Mouse (Mus musculus): ENCODE measurements around the gene Il34. TPM values are rescaled to one million over a fixed set of nuclear protein-coding genes. Genes with fewer than 3 reads are reported as not detected.

The Il34 gene
- total and polyA plus RNA-seq, 2 experiments from 2014 or later = 8.8 to 11.4 TPM

DNA sequence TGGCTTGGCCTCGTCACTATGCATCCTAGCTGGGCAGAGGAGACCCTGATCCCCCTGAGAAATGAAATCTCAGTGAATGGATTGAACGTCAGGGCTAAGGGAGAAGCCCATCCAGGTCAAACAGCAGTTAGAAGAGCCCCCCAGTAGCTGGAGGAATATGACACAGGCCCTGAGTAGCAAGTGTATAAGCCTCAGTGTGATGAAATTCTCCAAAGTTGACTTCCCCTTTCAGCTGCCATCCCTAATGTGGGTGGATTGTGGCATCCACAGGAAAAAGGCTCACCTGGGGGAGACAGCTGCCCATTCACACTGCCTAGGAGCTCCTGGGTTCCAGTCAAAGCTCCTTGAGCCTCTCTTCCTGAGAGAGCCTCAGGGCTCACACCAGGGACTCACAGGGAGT lies 20.4 kb downstream of the Il34 start:
- no peak overlapping the region for H3K9ac ChIP-seq (replicated peaks; ENCODE audit: low read length)
- no peaks in the 10 kb centered on the region for H3K9me3 ChIP-seq (ENCODE audit: low read length)
- ATAC-seq = no peak
- H3K27ac ChIP-seq = no peak overlapping the region
- 64% methylated on average over 2 of the region's 2 CpGs for WGBS
- no peaks in the 10 kb centered on the region for H3K27me3 ChIP-seq (ENCODE audit: insufficient read depth, low read length)
- H3K4me3 ChIP-seq (ENCODE audit: low read length) = no peak overlapping the region
- no peaks in the 10 kb centered on the region for H3K4me1 ChIP-seq (ENCODE audit: insufficient read depth, low read length)
- TF ChIP-seq CTCF (IDR thresholded peaks at IDR 0.05; ENCODE audit: low read depth) = no peak
- no peak for DNase-seq (ENCODE audit: low spot score)
- no peak overlapping the region for H3K4me2 ChIP-seq (ENCODE audit: low read depth, low read length)
- no peaks in the 10 kb centered on the region for H3K36me3 ChIP-seq (ENCODE audit: insufficient read depth, low read length)

DNA sequence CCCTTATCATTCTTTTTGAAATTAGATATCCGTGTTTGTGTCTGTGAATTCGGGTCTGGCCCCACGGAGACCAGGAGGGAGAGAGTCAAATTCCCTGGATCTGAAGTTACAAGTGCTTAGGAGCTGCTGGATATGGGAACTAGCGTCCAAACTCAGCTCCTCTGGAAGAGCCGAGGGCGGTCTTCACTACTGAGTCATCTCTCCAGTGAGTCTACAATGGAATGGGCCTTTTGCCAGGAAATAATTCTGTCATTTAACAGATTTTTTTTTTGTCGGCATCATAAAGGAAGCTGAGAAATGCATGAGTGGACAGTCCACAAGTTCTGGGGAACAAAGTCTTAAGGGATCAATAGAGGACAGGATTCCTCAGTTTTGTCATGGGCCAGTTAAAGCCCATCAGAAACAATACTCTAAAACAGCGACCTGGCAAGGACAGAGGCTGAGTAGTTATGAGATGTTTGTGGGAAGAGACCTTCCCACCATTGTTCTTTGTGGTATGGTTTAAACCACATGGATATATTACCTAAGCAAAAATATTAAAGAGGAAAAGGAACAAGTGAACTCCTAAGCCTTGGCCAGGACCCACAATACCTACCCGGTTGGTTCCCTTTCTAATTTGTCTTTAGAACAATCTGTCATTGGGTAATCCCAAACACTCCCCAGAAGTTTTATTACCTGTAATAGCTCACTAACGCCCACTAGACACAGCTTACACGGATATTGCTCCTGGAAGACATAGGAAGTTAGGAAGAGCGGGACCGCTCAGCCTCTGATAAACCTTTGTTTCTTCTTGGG lies 25.6 kb downstream of the Il34 start:
- DNase-seq (ENCODE audit: low spot score) (no peak), ATAC-seq (no peak)
- H3K4me1 ChIP-seq (ENCODE audit: insufficient read depth, low read length) = no peaks in the 10 kb centered on the region
- no peak overlapping the region for H3K4me3 ChIP-seq (ENCODE audit: low read length)
- H3K4me2 ChIP-seq (ENCODE audit: low read depth, low read length) = no peak overlapping the region
- no peaks in the 10 kb centered on the region for H3K27me3 ChIP-seq (ENCODE audit: insufficient read depth, low read length)
- WGBS = 79% methylated on average over 13 of the region's 13 CpGs
- H3K27ac ChIP-seq = no peak overlapping the region
- no peak for TF ChIP-seq CTCF (IDR thresholded peaks at IDR 0.05; ENCODE audit: low read depth)
- no peaks in the 10 kb centered on the region for H3K9me3 ChIP-seq (ENCODE audit: low read length)
- H3K9ac ChIP-seq (replicated peaks; ENCODE audit: low read length) = no peak overlapping the region
- H3K36me3 ChIP-seq (ENCODE audit: insufficient read depth, low read length) = no peaks in the 10 kb centered on the region

DNA sequence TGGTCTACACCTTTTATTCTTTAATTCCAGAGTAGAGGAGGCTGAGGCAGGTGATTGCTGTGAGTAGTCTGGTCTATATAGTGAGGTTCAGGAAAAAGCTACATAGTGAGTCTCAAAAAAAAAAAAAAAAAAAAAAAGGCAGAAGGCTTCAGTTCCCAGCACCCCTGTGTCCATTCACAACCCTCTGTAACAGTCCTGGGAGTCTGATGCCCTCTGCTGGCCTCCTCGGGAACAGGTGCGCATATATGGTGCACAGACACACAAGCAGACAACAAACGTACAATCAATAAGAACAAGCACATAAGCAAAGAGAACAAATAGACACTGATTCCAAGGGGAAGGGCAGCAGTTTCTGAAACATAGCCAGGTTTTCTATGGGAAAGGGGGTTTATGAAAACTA lies 29.4 kb downstream of the Il34 start:
- no peak overlapping the region for H3K4me3 ChIP-seq (ENCODE audit: low read length)
- ATAC-seq (no peak), DNase-seq (ENCODE audit: low spot score) (no peak)
- WGBS = 97% methylated on average over 3 of the region's 3 CpGs
- H3K27me3 ChIP-seq (ENCODE audit: insufficient read depth, low read length) = no peaks in the 10 kb centered on the region
- no peak overlapping the region for H3K9ac ChIP-seq (replicated peaks; ENCODE audit: low read length)
- H3K27ac ChIP-seq = no peak overlapping the region
- H3K4me2 ChIP-seq (ENCODE audit: low read depth, low read length) = no peak overlapping the region
- 0 out of 2 replicates have a peak, but pooled peaks have one; percentile 8 for TF ChIP-seq CTCF (IDR thresholded peaks at IDR 0.05; ENCODE audit: low read depth)
- H3K9me3 ChIP-seq (ENCODE audit: low read length) = no peaks in the 10 kb centered on the region
- H3K36me3 ChIP-seq (ENCODE audit: insufficient read depth, low read length) = no peaks in the 10 kb centered on the region
- no peaks in the 10 kb centered on the region for H3K4me1 ChIP-seq (ENCODE audit: insufficient read depth, low read length)

GRCm38 (mm10) chr8:110775721-110776120 lies 30.0 kb downstream of the Il34 start:
- WGBS = 86% methylated on average over 3 of the region's 3 CpGs
- no peak for DNase-seq (ENCODE audit: low spot score)
- Histone ChIP-seq H3K9ac (replicated peaks; ENCODE audit: low read length) (no peak overlapping the region), H3K9me3 (ENCODE audit: low read length) (no peaks in the 10 kb centered on the region), H3K4me3 (ENCODE audit: low read length) (no peak overlapping the region), H3K27me3 (ENCODE audit: insufficient read depth, low read length) (no peaks in the 10 kb centered on the region), H3K36me3 (ENCODE audit: insufficient read depth, low read length) (no peaks in the 10 kb centered on the region), H3K4me1 (ENCODE audit: insufficient read depth, low read length) (no peaks in the 10 kb centered on the region), H3K4me2 (ENCODE audit: low read depth, low read length) (no peak overlapping the region), H3K27ac (no peak overlapping the region)
- ATAC-seq = no peak
- no peak for TF ChIP-seq CTCF (IDR thresholded peaks at IDR 0.05; ENCODE audit: low read depth)

DNA sequence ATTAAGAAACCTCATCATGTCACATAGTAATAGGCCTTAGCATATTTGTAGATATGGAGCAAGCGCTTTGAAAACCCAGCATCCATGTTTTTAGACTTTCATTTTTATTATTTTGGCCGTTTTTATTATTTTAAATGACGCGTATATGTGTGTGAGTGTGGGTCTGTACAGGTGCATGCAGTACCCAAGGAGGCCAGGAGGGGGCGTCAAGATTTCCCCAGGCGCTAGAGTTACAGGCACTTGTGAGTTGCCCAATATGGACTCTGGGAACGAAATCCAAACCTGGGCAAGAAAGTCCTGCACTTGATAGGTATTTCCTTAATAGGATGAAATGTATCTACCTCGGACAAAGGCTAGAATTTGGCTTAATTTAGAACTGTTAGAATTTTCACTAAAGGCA lies 30.4 kb downstream of the Il34 start:
- Histone ChIP-seq H3K36me3 (ENCODE audit: insufficient read depth, low read length) (no peaks in the 10 kb centered on the region), H3K27me3 (ENCODE audit: insufficient read depth, low read length) (no peaks in the 10 kb centered on the region), H3K4me1 (ENCODE audit: insufficient read depth, low read length) (no peaks in the 10 kb centered on the region), H3K27ac (no peak overlapping the region), H3K9ac (replicated peaks; ENCODE audit: low read length) (no peak overlapping the region), H3K4me2 (ENCODE audit: low read depth, low read length) (no peak overlapping the region), H3K9me3 (ENCODE audit: low read length) (no peaks in the 10 kb centered on the region), H3K4me3 (ENCODE audit: low read length) (no peak overlapping the region)
- no peak for ATAC-seq
- WGBS = 81% methylated on average over 8 of the region's 8 CpGs
- peak; percentile 47 for TF ChIP-seq CTCF (IDR thresholded peaks at IDR 0.05; ENCODE audit: low read depth)
- no peak for DNase-seq (ENCODE audit: low spot score)

GRCm38 (mm10) chr8:110774725-110775124 lies 31.0 kb downstream of the Il34 start:
- no peak for ATAC-seq
- H3K4me2 ChIP-seq (ENCODE audit: low read depth, low read length) = no peak overlapping the region
- H3K9me3 ChIP-seq (ENCODE audit: low read length) = no peaks in the 10 kb centered on the region
- H3K4me1 ChIP-seq (ENCODE audit: insufficient read depth, low read length) = no peaks in the 10 kb centered on the region
- no peak for TF ChIP-seq CTCF (IDR thresholded peaks at IDR 0.05; ENCODE audit: low read depth)
- no peaks in the 10 kb centered on the region for H3K27me3 ChIP-seq (ENCODE audit: insufficient read depth, low read length)
- H3K36me3 ChIP-seq (ENCODE audit: insufficient read depth, low read length) = no peaks in the 10 kb centered on the region
- WGBS = 80% methylated on average over 6 of the region's 6 CpGs
- H3K27ac ChIP-seq = no peak overlapping the region
- H3K4me3 ChIP-seq (ENCODE audit: low read length) = no peak overlapping the region
- H3K9ac ChIP-seq (replicated peaks; ENCODE audit: low read length) = no peak overlapping the region
- no peak for DNase-seq (ENCODE audit: low spot score)

DNA sequence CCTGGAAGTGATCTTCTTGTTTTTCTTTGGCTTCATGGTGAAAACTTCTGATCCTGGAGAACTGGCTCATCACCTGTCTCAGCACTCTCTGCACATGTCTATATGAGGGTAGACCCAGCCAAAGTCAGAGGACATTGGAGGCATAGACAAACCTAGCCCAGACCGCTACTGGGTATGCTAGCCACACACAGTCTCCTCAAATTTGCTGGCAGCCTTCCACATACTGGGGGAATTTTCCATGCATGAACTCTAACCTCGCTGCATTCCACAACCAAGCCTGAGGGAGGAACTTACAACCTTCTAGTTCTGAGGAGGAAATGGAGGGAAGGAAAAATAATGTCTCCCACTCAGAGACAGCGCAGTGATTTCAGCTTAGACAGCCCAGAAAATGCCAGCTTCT lies 31.7 kb downstream of the Il34 start:
- no peak for DNase-seq (ENCODE audit: low spot score)
- no peak overlapping the region for H3K9ac ChIP-seq (replicated peaks; ENCODE audit: low read length)
- WGBS = 75% methylated on average over 3 of the region's 3 CpGs
- H3K27ac ChIP-seq = no peak overlapping the region
- no peak for ATAC-seq
- H3K4me1 ChIP-seq (ENCODE audit: insufficient read depth, low read length) = no peaks in the 10 kb centered on the region
- TF ChIP-seq CTCF (IDR thresholded peaks at IDR 0.05; ENCODE audit: low read depth) = no peak
- no peaks in the 10 kb centered on the region for H3K27me3 ChIP-seq (ENCODE audit: insufficient read depth, low read length)
- no peak overlapping the region for H3K4me3 ChIP-seq (ENCODE audit: low read length)
- H3K4me2 ChIP-seq (ENCODE audit: low read depth, low read length) = no peak overlapping the region
- no peaks in the 10 kb centered on the region for H3K36me3 ChIP-seq (ENCODE audit: insufficient read depth, low read length)
- no peaks in the 10 kb centered on the region for H3K9me3 ChIP-seq (ENCODE audit: low read length)

All from hindbrain, postnatal 0 days (tissue).